Comparison of ENCODE assay signal across 15 mouse cellular contexts in genomic region chr9:121310501-121310900, GRCm38 (mm10). TPM values are rescaled to one million over a fixed set of nuclear protein-coding genes. Genes with fewer than 3 reads are reported as not detected.
DNase-seq lines count a peak whose midpoint lies in the region; ATAC-seq and TF ChIP-seq lines count a peak whose summit lies in the region.
"Had no signal": no experiment of that assay in that cellular context is flagged by ENCODE, and none has a peak within 500 bp of the region (broad histone marks: within the 10 kb centered on the region; RNA-seq: fewer than 3 reads in every experiment).

No protein-coding gene starts in this region.

- H3K4me1 ChIP-seq in heart, embryonic 12.5 days (replicated peaks) = peaks cover 60% of the 10 kb centered on the region
- peaks cover 84% of the 10 kb centered on the region for H3K4me1 ChIP-seq in E14TG2a.4 (replicated peaks; ENCODE audit: low read depth, low read length)
- H3K4me1 ChIP-seq in heart, embryonic 15.5 days (replicated peaks) = peaks cover 68% of the 10 kb centered on the region

- no peak overlapping the region for H3K4me2 ChIP-seq in heart, embryonic 12.5 days
- H3K4me2 ChIP-seq in heart, embryonic 15.5 days = no peak overlapping the region
- H3K4me2 ChIP-seq: limb, embryonic 13.5 days; liver, embryonic 15.5 days; neural tube, embryonic 13.5 days had no signal

- H3K9ac ChIP-seq in heart, embryonic 12.5 days = no peak overlapping the region
- no peak overlapping the region for H3K9ac ChIP-seq in heart, embryonic 15.5 days
- H3K9ac ChIP-seq: limb, embryonic 13.5 days; liver, embryonic 15.5 days; neural tube, embryonic 13.5 days had no signal

- no peak for DNase-seq in heart, postnatal 14 days
- DNase-seq in brain, adult 2 months (ENCODE audit: low read depth, low spot score) = peak; percentile 78
- no peak for DNase-seq in lung, postnatal 10 days
- DNase-seq in frontal cortex, postnatal 10 days (ENCODE audit: low spot score in 2 of 2) = no peak
- DNase-seq: adrenal gland, postnatal 14 days; kidney, postnatal 10 days; lung, postnatal 4 days; right cerebral cortex, postnatal 4 days had no signal

- no peak for ATAC-seq in heart, embryonic 12.5 days (ENCODE audit: insufficient number of reproducible peaks, low FRiP score)
- no peak for ATAC-seq in heart, embryonic 15.5 days (replicated peaks; ENCODE audit: insufficient number of reproducible peaks, insufficient read depth, low FRiP score, low read depth)
- ATAC-seq: intestine, postnatal 0 days had no signal

- 48% methylated on average over 7 of the region's 7 CpGs for WGBS in heart, embryonic 12.5 days
- 55% methylated on average over 7 of the region's 7 CpGs for WGBS in heart, embryonic 15.5 days

- intact Hi-C loops in heart, postnatal 14 days (cut with DNase I) = no loop called here

- H3K36me3 ChIP-seq in heart, embryonic 12.5 days = no peaks in the 10 kb centered on the region
- H3K36me3 ChIP-seq in E14TG2a.4 (ENCODE audit: insufficient read depth, low read length) = peaks cover 27% of the 10 kb centered on the region
- H3K36me3 ChIP-seq in heart, embryonic 15.5 days = peaks cover 5% of the 10 kb centered on the region
- H3K36me3 ChIP-seq: limb, embryonic 13.5 days; liver, embryonic 15.5 days; neural tube, embryonic 13.5 days had no signal

- no peaks in the 10 kb centered on the region for H3K27me3 ChIP-seq in heart, embryonic 12.5 days (replicated peaks)
- H3K27me3 ChIP-seq in E14TG2a.4 (ENCODE audit: insufficient read depth, low read length) = no peaks in the 10 kb centered on the region
- H3K27me3 ChIP-seq in heart, embryonic 15.5 days = no peaks in the 10 kb centered on the region
- H3K27me3 ChIP-seq: limb, embryonic 13.5 days; liver, embryonic 15.5 days; neural tube, embryonic 13.5 days had no signal

- H3K4me3 ChIP-seq in heart, embryonic 12.5 days = no peak overlapping the region
- H3K4me3 ChIP-seq in E14TG2a.4 (replicated peaks; ENCODE audit: low read length) = peak overlapping the region; percentile 13
- H3K4me3 ChIP-seq in heart, embryonic 15.5 days = no peak overlapping the region
- H3K4me3 ChIP-seq: limb, embryonic 13.5 days; liver, embryonic 15.5 days; neural tube, embryonic 13.5 days had no signal

- TF ChIP-seq CTCF in E14TG2a.4 (conservative IDR thresholded peaks at IDR 0.05; ENCODE audit: low read length) = no peak

- H3K27ac ChIP-seq in heart, embryonic 12.5 days (ENCODE audit: poor library complexity, severe bottlenecking) = peak overlapping the region; percentile 70
- H3K27ac ChIP-seq in heart, embryonic 15.5 days = peak overlapping the region; percentile 79
- H3K27ac ChIP-seq: limb, embryonic 13.5 days; liver, embryonic 15.5 days had no signal

- H3K9me3 ChIP-seq in heart, embryonic 12.5 days (replicated peaks) = no peaks in the 10 kb centered on the region
- peaks cover 3% of the 10 kb centered on the region for H3K9me3 ChIP-seq in E14TG2a.4 (ENCODE audit: low read length)
- H3K9me3 ChIP-seq in heart, embryonic 15.5 days (replicated peaks) = no peaks in the 10 kb centered on the region
- H3K9me3 ChIP-seq: limb, embryonic 13.5 days; liver, embryonic 15.5 days; neural tube, embryonic 13.5 days had no signal

RNA-seq across cellular contexts. Expression of gene Trak1, which starts 13.2 kb away (rescaled TPM):
- polyA plus RNA-seq in heart, embryonic 12.5 days (2016; fragmentation: Nextera tagmentation; extraction: Ambion mirVana) = 37.3 and 42.0 TPM in 2 replicates
- total RNA-seq in heart, postnatal 14 days (2021) = 100 to 1,000 TPM; 323 to 335 TPM
- 37.0 and 46.4 TPM in 2 replicates for polyA plus RNA-seq in heart, embryonic 15.5 days (2015; fragmentation: Nextera tagmentation; extraction: Ambion mirVana)

RNA-seq across cellular contexts. Expression of gene Ulk4, which starts 33.5 kb away (rescaled TPM):
- polyA plus RNA-seq in heart, embryonic 12.5 days (2016; fragmentation: Nextera tagmentation; extraction: Ambion mirVana) = 97.4 and 111 TPM in 2 replicates
- 1 to 10 TPM in 1 of 2 experiments, under 1 TPM in 1; 0.49 to 1.0 TPM for total RNA-seq in heart, postnatal 14 days (2021)
- polyA plus RNA-seq in heart, embryonic 15.5 days (2015; fragmentation: Nextera tagmentation; extraction: Ambion mirVana) = 89.3 and 95.4 TPM in 2 replicates
